Mouse (Mus musculus) C3H10T1/2 (cell line): ENCODE results near the gene Nifk. TPM values are rescaled to one million over a fixed set of nuclear protein-coding genes. Genes with fewer than 3 reads are reported as not detected.

Source experiments
- polyA plus RNA-seq, 2 experiments: library from polyadenylated mRNA; unstranded; fragments of >200 nt; fragmentation: generic; extraction: Trizol; gene quantifications; one replicate each; pipeline ENCODE4 v1.2.1; 2012; ENCODE audit warnings: missing spikeins in 2 of 2

Nifk gene
- polyA plus RNA-seq = 10 to 100 TPM in 1 of 2 experiments, 1 to 10 TPM in 1; 5.9 to 20.3 TPM

GRCm38 (mm10) chr1:118321661-118322201, at the start of gene Nifk:
Gene Nifk (plus strand): TSS chr1:118321839.

DNA sequence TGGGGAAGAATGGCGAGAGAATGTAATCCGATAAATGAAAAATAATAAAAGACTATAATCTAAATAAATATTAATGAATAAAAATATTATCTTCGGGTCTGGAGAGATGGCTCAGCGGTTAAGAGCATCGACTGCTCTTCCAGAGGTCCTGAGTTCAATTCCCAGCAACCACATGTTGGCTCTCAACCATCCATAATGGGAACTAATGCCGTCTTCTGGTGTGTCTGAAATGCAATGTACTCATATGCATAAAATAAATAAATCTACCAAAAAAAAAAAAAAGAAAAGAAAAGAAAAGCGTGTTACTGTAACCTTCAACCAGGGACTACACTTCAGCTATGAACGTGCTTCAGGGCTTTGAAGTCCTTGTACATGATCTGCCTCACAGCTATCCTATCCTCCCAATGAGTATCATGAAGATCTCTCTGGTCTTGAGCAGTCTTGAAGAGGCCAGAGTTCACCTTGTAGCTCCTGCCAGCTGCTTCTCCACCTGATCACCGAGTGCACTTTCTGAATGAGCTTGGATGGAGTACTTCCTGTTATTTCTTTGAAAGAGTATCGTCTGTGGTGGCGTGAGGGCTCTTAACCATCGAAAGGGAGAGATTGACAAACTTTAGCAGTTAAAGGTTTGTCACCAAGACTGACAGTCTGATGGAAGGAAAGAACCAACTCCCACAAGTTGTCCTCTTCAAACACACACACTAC, 9.9 kb upstream of the Nifk start, which contains the start of gene Tsn:
Gene Tsn, minus strand, starts transcription at position 118 of the 705 bp plus-strand sequence.

Other genes starting within 250 kb of the Nifk start
- gene Gm29106, start 145.3 kb upstream of the Nifk start, polyA plus RNA-seq = not detected
- gene Tsn, start 10.1 kb upstream of the Nifk start, polyA plus RNA-seq = 10 to 100 TPM; 57.1 to 88.9 TPM
- 10 to 100 TPM in 1 of 2 experiments, 1 to 10 TPM in 1; 2.0 to 18.9 TPM for gene Clasp1, start 67.2 kb downstream of the Nifk start, polyA plus RNA-seq